Mouse (Mus musculus): ENCODE measurements at regions not wholly inside any gene's neighbourhood (a gene's known extent, or its start where the extent isn't known, plus 50 kb on each side); places are given as distances from the start of the nearest gene placed in this dataset.

- Histone ChIP-seq H3K36me3 (no peaks in the 10 kb centered on the region), H3K4me1 (peaks cover 5% of the 10 kb centered on the region; the same call in 1 of the 2 replicates), H3K4me3 (no peak overlapping the region), H3K27me3 (ENCODE audit: insufficient read depth, poor library complexity, severe bottlenecking) (no peaks in the 10 kb centered on the region), H3K9me3 (no peaks in the 10 kb centered on the region), H3K27ac (no peak overlapping the region)
- WGBS, result 78% methylated on average over 1 of the region's 1 CpGs
- DNase-seq (ENCODE audit: low spot score), result no peak
These were observed 256.8 kb downstream of the Maf start for GRCm38 (mm10) chr8:115450789-115451188.

- Histone ChIP-seq H3K27me3 (ENCODE audit: insufficient read depth, poor library complexity, severe bottlenecking) (no peaks in the 10 kb centered on the region), H3K36me3 (no peaks in the 10 kb centered on the region), H3K4me3 (no peak overlapping the region), H3K9me3 (no peaks in the 10 kb centered on the region), H3K4me1 (0 out of 2 replicates have a peak, but pooled peaks cover 1% of the 10 kb centered on the region), H3K27ac (no peak overlapping the region)
- no peak for DNase-seq (ENCODE audit: low spot score)
- 62% methylated on average over 3 of the region's 3 CpGs for WGBS
These were observed 259.2 kb downstream of the Maf start for GRCm38 (mm10) chr8:115448367-115448766.

DNA sequence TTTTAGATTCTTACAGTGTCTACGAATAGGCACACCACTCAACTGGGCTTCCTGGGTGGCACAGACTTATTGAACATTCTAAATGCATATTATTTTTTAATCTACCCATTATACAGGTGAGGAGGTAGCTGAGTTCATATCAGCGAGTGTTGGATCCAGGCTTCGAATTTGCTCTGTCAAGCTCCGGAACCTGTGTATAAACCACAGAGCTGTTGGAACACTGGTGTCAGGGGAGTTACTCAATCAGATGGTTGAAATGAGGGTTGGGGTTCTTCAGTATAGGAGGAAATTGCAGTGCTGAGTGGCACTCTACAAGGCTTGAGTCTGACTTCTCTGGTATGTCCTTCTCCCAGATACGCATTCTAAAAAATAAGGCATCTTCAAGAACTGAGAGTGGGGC lies 263.1 kb downstream of the Maf start:
- H3K9me3 ChIP-seq, result no peaks in the 10 kb centered on the region
- no peak for DNase-seq (ENCODE audit: low spot score)
- no peak overlapping the region for H3K27ac ChIP-seq
- 0 out of 2 replicates have a peak, but pooled peaks cover 5% of the 10 kb centered on the region for H3K27me3 ChIP-seq (ENCODE audit: insufficient read depth, poor library complexity, severe bottlenecking)
- no peaks in the 10 kb centered on the region for H3K36me3 ChIP-seq
- no peak overlapping the region for H3K4me3 ChIP-seq
- 91% methylated on average over 5 of the region's 5 CpGs for WGBS
- H3K4me1 ChIP-seq, result no peaks in the 10 kb centered on the region

DNA sequence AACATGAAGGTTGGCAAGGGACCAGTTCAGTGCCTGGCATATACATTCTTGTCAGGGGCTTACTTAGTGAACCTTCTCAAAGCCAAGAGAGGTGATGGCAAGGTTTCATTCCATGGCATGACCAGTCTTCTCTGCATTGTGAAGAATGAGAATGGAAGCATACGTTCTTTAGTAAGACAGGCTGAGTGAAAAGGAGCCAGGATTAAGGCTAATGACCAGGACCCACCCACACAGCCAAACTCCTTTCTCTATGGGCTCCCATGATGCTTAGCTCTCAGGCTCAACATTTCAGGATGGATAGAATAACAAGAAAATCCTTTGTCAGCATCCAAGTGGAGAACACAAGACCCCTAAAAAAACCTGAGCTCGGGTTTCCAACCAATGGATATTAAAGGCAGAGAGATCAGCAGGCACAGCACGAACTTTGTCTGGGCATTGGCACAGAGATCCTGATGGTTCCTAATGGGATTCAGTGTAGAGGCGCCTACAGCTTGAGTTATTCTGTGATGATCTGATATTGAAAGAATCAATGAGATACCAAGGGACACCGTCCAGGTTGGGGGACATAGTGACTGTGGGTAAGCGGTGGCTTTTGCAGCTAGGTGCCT lies 265.5 kb downstream of the Maf start:
- DNase-seq (ENCODE audit: low spot score), result no peak
- 79% methylated on average over 6 of the region's 6 CpGs for WGBS
- no peaks in the 10 kb centered on the region for H3K9me3 ChIP-seq

DNA sequence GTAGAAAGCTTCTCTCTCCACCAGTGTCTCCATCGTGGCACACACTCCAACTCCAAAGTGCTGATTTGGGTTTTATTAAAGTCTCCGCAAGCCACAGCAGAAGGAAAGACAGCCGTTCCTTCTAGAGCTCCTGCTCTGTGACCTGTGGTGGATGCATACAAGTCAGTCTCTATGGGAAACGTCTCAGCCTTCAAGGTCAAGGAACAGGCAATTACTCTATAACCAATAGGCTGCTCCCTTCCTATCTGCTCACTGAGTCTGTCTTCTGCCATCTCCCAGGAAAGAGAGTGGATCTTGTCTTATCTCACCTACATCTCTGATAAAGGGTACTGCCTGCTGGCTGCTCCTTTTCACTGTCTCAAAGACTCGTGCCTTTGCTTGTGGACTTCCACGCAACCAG lies 266.3 kb downstream of the Maf start:
- WGBS, result 52% methylated on average over 6 of the region's 6 CpGs
- no peaks in the 10 kb centered on the region for H3K36me3 ChIP-seq
- no peaks in the 10 kb centered on the region for H3K4me1 ChIP-seq
- H3K27ac ChIP-seq, result no peak overlapping the region
- no peak overlapping the region for H3K4me3 ChIP-seq
- DNase-seq (ENCODE audit: low spot score), result no peak
- H3K27me3 ChIP-seq (ENCODE audit: insufficient read depth, poor library complexity, severe bottlenecking), result 0 out of 2 replicates have a peak, but pooled peaks cover 5% of the 10 kb centered on the region
- H3K9me3 ChIP-seq, result no peaks in the 10 kb centered on the region

More for the DNA sequence above, 265.5 kb downstream of the Maf start:
- Histone ChIP-seq H3K27ac (no peak overlapping the region), H3K27me3 (ENCODE audit: insufficient read depth, poor library complexity, severe bottlenecking) (0 out of 2 replicates have a peak, but pooled peaks cover 5% of the 10 kb centered on the region), H3K4me1 (no peaks in the 10 kb centered on the region), H3K36me3 (no peaks in the 10 kb centered on the region), H3K4me3 (no peak overlapping the region)

- 72% methylated on average over 3 of the region's 3 CpGs for WGBS
- H3K36me3 ChIP-seq, result no peaks in the 10 kb centered on the region
These were observed 267.4 kb downstream of the Maf start for GRCm38 (mm10) chr8:115440151-115440550.

GRCm38 (mm10) chr8:115439512-115439911 lies 268.1 kb downstream of the Maf start:
- H3K4me3 ChIP-seq, result no peak overlapping the region
- H3K4me1 ChIP-seq, result no peaks in the 10 kb centered on the region
- WGBS, result 82% methylated on average over 5 of the region's 5 CpGs
- no peaks in the 10 kb centered on the region for H3K36me3 ChIP-seq
- H3K9me3 ChIP-seq, result no peaks in the 10 kb centered on the region
- H3K27me3 ChIP-seq (ENCODE audit: insufficient read depth, poor library complexity, severe bottlenecking), result 0 out of 2 replicates have a peak, but pooled peaks cover 5% of the 10 kb centered on the region
- no peak for DNase-seq (ENCODE audit: low spot score)
- no peak overlapping the region for H3K27ac ChIP-seq

More at GRCm38 (mm10) chr8:115440151-115440550, 267.4 kb downstream of the Maf start:
- H3K4me1 ChIP-seq, result no peaks in the 10 kb centered on the region
- no peaks in the 10 kb centered on the region for H3K9me3 ChIP-seq
- no peak overlapping the region for H3K27ac ChIP-seq
- DNase-seq (ENCODE audit: low spot score), result no peak
- H3K4me3 ChIP-seq, result no peak overlapping the region
- 0 out of 2 replicates have a peak, but pooled peaks cover 5% of the 10 kb centered on the region for H3K27me3 ChIP-seq (ENCODE audit: insufficient read depth, poor library complexity, severe bottlenecking)

DNA sequence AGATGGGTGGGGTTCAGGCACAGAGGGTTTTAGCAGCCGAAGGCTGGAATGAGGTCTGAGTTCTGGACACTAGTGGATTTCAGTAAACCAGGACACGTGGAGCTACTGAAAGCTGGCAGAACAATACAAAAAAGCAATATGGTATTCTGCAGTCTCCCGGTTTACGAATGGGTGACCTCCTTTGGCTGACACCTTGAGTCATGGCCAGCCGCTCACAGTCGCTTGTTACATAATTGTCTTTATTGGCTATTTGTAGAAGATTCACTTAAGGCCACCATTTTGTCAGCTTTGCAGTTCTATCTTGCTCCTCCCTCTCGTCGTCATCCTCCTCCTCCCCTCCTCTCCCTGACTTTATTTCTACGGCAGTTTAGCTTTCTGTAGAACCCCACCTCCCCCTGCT lies 269.6 kb downstream of the Maf start:
- H3K27ac ChIP-seq, result no peak overlapping the region
- no peaks in the 10 kb centered on the region for H3K4me1 ChIP-seq
- WGBS, result 84% methylated on average over 9 of the region's 9 CpGs
- DNase-seq (ENCODE audit: low spot score), result no peak
- H3K27me3 ChIP-seq (ENCODE audit: insufficient read depth, poor library complexity, severe bottlenecking), result 0 out of 2 replicates have a peak, but pooled peaks cover 8% of the 10 kb centered on the region
- no peaks in the 10 kb centered on the region for H3K9me3 ChIP-seq
- H3K4me3 ChIP-seq, result no peak overlapping the region
- H3K36me3 ChIP-seq, result no peaks in the 10 kb centered on the region

GRCm38 (mm10) chr8:115436356-115436721 lies 271.3 kb downstream of the Maf start:
- H3K27me3 ChIP-seq (ENCODE audit: insufficient read depth, poor library complexity, severe bottlenecking), result 0 out of 2 replicates have a peak, but pooled peaks cover 3% of the 10 kb centered on the region
- no peaks in the 10 kb centered on the region for H3K4me1 ChIP-seq
- WGBS, result 75% methylated on average over 4 of the region's 4 CpGs
- no peak overlapping the region for H3K27ac ChIP-seq
- DNase-seq (ENCODE audit: low spot score), result no peak
- H3K36me3 ChIP-seq, result no peaks in the 10 kb centered on the region
- H3K4me3 ChIP-seq, result no peak overlapping the region
- no peaks in the 10 kb centered on the region for H3K9me3 ChIP-seq

DNA sequence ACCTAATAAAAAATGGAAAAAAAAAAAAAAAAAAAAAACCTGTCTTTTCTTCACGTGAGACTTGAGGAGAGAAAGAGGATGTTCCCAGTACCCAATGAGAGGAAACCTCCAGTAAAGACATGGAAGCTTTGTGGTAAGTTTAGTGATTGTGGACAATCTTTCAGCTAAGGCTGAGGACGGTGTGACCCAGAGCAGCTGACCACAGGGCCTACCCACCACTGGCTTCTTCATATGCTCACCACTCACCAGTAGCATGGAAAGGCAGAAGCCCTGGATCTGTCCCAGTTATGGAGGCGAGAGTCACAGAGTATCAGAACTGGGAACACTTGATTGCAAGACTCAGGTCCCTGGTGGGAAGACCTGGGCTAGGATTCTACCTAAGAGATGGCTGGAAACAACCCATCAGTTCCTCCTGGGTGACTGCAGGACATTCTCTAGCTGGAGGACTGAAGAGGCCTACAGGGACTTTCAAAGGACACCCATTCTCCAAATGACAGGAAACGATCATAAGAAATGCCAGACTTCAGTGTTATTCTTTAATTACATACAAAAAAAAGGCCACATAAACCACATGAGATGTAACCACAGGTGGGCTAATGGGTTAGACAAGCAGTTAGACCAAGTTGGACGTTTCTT lies 271.8 kb downstream of the Maf start:
- Histone ChIP-seq H3K27ac (no peak overlapping the region), H3K36me3 (no peaks in the 10 kb centered on the region), H3K4me3 (no peak overlapping the region), H3K27me3 (ENCODE audit: insufficient read depth, poor library complexity, severe bottlenecking) (0 out of 2 replicates have a peak, but pooled peaks cover 3% of the 10 kb centered on the region), H3K4me1 (no peaks in the 10 kb centered on the region), H3K9me3 (no peaks in the 10 kb centered on the region)
- 82% methylated on average over 5 of the region's 5 CpGs for WGBS
- no peak for DNase-seq (ENCODE audit: low spot score)

GRCm38 (mm10) chr8:115432396-115433040 lies 275.1 kb downstream of the Maf start:
- Histone ChIP-seq H3K36me3 (no peaks in the 10 kb centered on the region), H3K4me3 (no peak overlapping the region), H3K27me3 (ENCODE audit: insufficient read depth, poor library complexity, severe bottlenecking) (peaks cover 9% of the 10 kb centered on the region; the same call in 1 of the 2 replicates), H3K27ac (no peak overlapping the region), H3K9me3 (no peaks in the 10 kb centered on the region), H3K4me1 (no peaks in the 10 kb centered on the region)
- 83% methylated on average over 5 of the region's 5 CpGs for WGBS
- DNase-seq (ENCODE audit: low spot score), result no peak

DNA sequence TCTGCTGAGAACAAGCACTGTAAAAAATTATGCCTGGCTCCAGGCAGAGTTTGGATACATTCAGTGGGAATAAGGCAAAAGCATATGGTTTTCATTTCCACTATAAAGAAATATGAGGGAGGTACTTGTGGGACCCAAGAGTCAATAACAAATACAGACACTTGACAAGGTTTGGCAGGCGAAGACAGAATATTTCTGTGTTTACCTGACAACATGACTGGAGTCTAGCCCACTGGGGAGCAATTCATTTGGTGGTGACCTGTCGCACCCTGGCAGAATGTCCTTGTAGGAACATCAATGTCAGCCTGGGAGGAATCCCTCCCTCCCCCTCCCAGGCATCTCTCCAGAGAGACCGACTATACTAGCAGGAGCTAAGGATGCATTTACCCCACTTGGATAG lies 276.8 kb downstream of the Maf start:
- H3K4me1 ChIP-seq, result no peaks in the 10 kb centered on the region
- peaks cover 9% of the 10 kb centered on the region; the same call in 1 of the 2 replicates for H3K27me3 ChIP-seq (ENCODE audit: insufficient read depth, poor library complexity, severe bottlenecking)
- no peaks in the 10 kb centered on the region for H3K36me3 ChIP-seq
- no peaks in the 10 kb centered on the region for H3K9me3 ChIP-seq
- DNase-seq (ENCODE audit: low spot score), result no peak
- H3K27ac ChIP-seq, result no peak overlapping the region
- H3K4me3 ChIP-seq, result no peak overlapping the region
- WGBS, result 54% methylated on average over 3 of the region's 3 CpGs

DNA sequence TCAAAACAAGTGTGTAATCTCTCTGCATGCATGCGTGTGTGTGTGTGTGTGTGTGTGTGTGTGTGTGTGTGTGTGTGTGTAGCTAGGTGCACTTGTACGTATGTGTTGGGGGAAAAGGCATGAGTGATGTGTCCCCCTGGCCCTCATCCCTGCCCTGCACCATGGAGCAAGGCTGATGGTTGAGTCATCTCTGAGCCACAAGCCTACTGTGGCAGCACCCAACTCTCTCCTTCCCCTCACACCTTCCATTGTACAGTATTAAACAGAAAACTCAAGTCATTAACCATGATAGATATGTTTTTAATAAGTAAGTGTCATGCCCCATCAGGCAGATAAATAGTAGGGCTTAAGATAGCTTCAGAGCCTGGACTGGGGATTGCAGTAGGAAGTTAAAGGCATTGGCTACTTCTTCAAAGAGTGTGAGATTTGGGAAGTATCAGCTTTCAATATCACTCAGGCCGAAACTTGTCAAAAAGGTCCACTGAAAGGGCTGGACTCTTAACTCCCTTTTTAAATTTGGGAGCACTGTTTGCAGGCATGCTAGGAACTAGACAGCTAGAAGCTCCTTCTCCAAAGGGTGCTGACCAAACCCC lies 278.2 kb downstream of the Maf start:
- DNase-seq (ENCODE audit: low spot score), result no peak
- WGBS, result 84% methylated on average over 3 of the region's 3 CpGs
- Histone ChIP-seq H3K4me1 (no peaks in the 10 kb centered on the region), H3K36me3 (no peaks in the 10 kb centered on the region), H3K27ac (no peak overlapping the region), H3K9me3 (no peaks in the 10 kb centered on the region), H3K27me3 (ENCODE audit: insufficient read depth, poor library complexity, severe bottlenecking) (peaks cover 9% of the 10 kb centered on the region; the same call in 1 of the 2 replicates), H3K4me3 (no peak overlapping the region)

Measured in heart, embryonic 10.5 days (tissue).